Mouse (Mus musculus) liver, embryonic 13.5 days (tissue): ENCODE measurements around the gene Slamf1. TPM values are rescaled to one million over a fixed set of nuclear protein-coding genes. Genes with fewer than 3 reads are reported as not detected.
A peak's percentile ranks its signal among the peaks of the same experiment; 100 is the strongest.
"Not testable (repeated sequence)": the region's sequence is repeated elsewhere in the genome, so short reads cannot be mapped to it uniquely, and the experiment has no call there.

Experiments
- ATAC-seq: fragments of 200-750 bp; cut with Nextera tagmentation; 2 replicates; pipeline ENCODE4 v1.8.0; 2017; ENCODE audit warnings: low read depth, mild to moderate bottlenecking, moderate number of reproducible peaks, moderate library complexity
- DNase-seq: peaks from one replicate; pipeline ENCODE4 v3.0.0; 2022
- H3K27ac ChIP-seq: fragments of 300-500 bp; sonication (generic); 2 replicates; pipeline ENCODE4 v1.5.1; 2015; ENCODE audit warnings: moderate library complexity, mild to moderate bottlenecking, inconsistent platforms
- H3K27me3 ChIP-seq: fragments of 300-500 bp; sonication (generic); 2 replicates; pipeline ENCODE4 v1.6.1; 2015; ENCODE audit warnings: mild to moderate bottlenecking, inconsistent platforms
- H3K36me3 ChIP-seq: fragments of 300-500 bp; sonication (generic); 2 replicates; pipeline ENCODE4 v1.6.1; 2015; ENCODE audit warnings: mild to moderate bottlenecking, inconsistent platforms
- H3K4me1 ChIP-seq: fragments of 300-500 bp; sonication (generic); replicated peaks from 2 replicates; pipeline ENCODE4 v1.6.1; 2015; ENCODE audit warnings: inconsistent platforms
- H3K4me2 ChIP-seq: fragments of 300-500 bp; sonication (generic); 2 replicates; pipeline ENCODE4 v1.6.1; 2015; ENCODE audit warnings: inconsistent platforms, mild to moderate bottlenecking, moderate library complexity
- H3K4me3 ChIP-seq: fragments of 300-500 bp; sonication (generic); replicated peaks from 2 replicates; pipeline ENCODE4 v1.5.1; 2015; ENCODE audit warnings: mild to moderate bottlenecking, inconsistent platforms
- H3K9ac ChIP-seq: fragments of 300-500 bp; sonication (generic); 2 replicates; pipeline ENCODE4 v1.6.1; 2015; ENCODE audit warnings: mild to moderate bottlenecking, inconsistent platforms
- H3K9me3 ChIP-seq: fragments of 300-500 bp; sonication (generic); replicated peaks from 2 replicates; pipeline ENCODE4 v1.6.1; 2016; ENCODE audit warnings: inconsistent platforms
- WGBS: fragments of 180-500 bp; shearing (Covaris S2); methylation state at CpG from one replicate; pipeline ENCODE4 v1.1.7; 2015; ENCODE audit not compliant: insufficient replicate concordance; 5-methylcytosine and 5-hydroxymethylcytosine counted together
- polyA plus RNA-seq: library from polyadenylated mRNA; unstranded; fragments of >200 nt; fragmentation: Nextera tagmentation; extraction: Ambion mirVana; gene quantifications from 2 replicates; pipeline ENCODE4 v1.2.1, GENCODE M21; 2015

Slamf1 gene
- polyA plus RNA-seq, 1 experiment from 2014 or later = 2.4 TPM

GRCm38 (mm10) chr1:171777026-171777425 lies 10.1 kb downstream of the Slamf1 start:
- no peaks in the 10 kb centered on the region for H3K27me3 ChIP-seq
- peaks cover 7% of the 10 kb centered on the region for H3K4me1 ChIP-seq
- WGBS = 73% methylated on average over 7 of the region's 7 CpGs
- ATAC-seq = no peak
- H3K9me3 ChIP-seq = no peaks in the 10 kb centered on the region
- no peak for DNase-seq
- H3K4me3 ChIP-seq = no peak overlapping the region
- H3K27ac ChIP-seq = no peak overlapping the region
- H3K9ac ChIP-seq = no peak overlapping the region
- no peaks in the 10 kb centered on the region for H3K36me3 ChIP-seq
- H3K4me2 ChIP-seq = no peak overlapping the region

GRCm38 (mm10) chr1:171782287-171782915 lies 15.5 kb downstream of the Slamf1 start:
- Histone ChIP-seq H3K4me3 (no peak overlapping the region), H3K27ac (peak overlapping the region; percentile 71), H3K4me2 (peak overlapping the region; percentile 21; the same call in 1 of the 2 replicates), H3K36me3 (no peaks in the 10 kb centered on the region), H3K9ac (no peak overlapping the region), H3K27me3 (no peaks in the 10 kb centered on the region), H3K4me1 (peaks cover 16% of the 10 kb centered on the region), H3K9me3 (no peaks in the 10 kb centered on the region)
- peak; percentile 14 for DNase-seq
- WGBS = 65% methylated on average over 5 of the region's 5 CpGs
- ATAC-seq = peak; percentile 96

- no peak overlapping the region for H3K27ac ChIP-seq
- H3K9me3 ChIP-seq = no peaks in the 10 kb centered on the region
- ATAC-seq (no peak), DNase-seq (no peak)
- no peaks in the 10 kb centered on the region for H3K27me3 ChIP-seq
- no peaks in the 10 kb centered on the region for H3K36me3 ChIP-seq
- WGBS = 48% methylated on average over 1 of the region's 1 CpGs
- no peak overlapping the region for H3K4me2 ChIP-seq
- no peak overlapping the region for H3K4me3 ChIP-seq
- H3K9ac ChIP-seq = no peak overlapping the region
- peaks cover 32% of the 10 kb centered on the region for H3K4me1 ChIP-seq
These were observed 18.9 kb downstream of the Slamf1 start for GRCm38 (mm10) chr1:171785871-171786270.

GRCm38 (mm10) chr1:171787281-171788015 lies 20.5 kb downstream of the Slamf1 start:
- Histone ChIP-seq H3K4me3 (no peak overlapping the region), H3K9ac (no peak overlapping the region), H3K27me3 (no peaks in the 10 kb centered on the region), H3K4me1 (peaks cover 21% of the 10 kb centered on the region), H3K27ac (no peak overlapping the region), H3K9me3 (no peaks in the 10 kb centered on the region), H3K4me2 (no peak overlapping the region), H3K36me3 (no peaks in the 10 kb centered on the region)
- ATAC-seq (no peak), DNase-seq (no peak)
- WGBS = 43% methylated on average over 6 of the region's 6 CpGs

GRCm38 (mm10) chr1:171788461-171789283 lies 21.7 kb downstream of the Slamf1 start:
- peak overlapping the region; percentile 8; the same call in 1 of the 2 replicates for H3K4me2 ChIP-seq
- ATAC-seq = peak; percentile 36
- H3K36me3 ChIP-seq = no peaks in the 10 kb centered on the region
- no peak overlapping the region for H3K27ac ChIP-seq
- H3K9ac ChIP-seq = no peak overlapping the region
- H3K27me3 ChIP-seq = no peaks in the 10 kb centered on the region
- H3K9me3 ChIP-seq = no peaks in the 10 kb centered on the region
- 31% methylated on average over 12 of the region's 12 CpGs for WGBS
- H3K4me1 ChIP-seq = peaks cover 16% of the 10 kb centered on the region
- H3K4me3 ChIP-seq = no peak overlapping the region
- DNase-seq = no peak

- no peak overlapping the region for H3K4me3 ChIP-seq
- H3K4me2 ChIP-seq = no peak overlapping the region
- no peak overlapping the region for H3K9ac ChIP-seq
- ATAC-seq (no peak), DNase-seq (no peak)
- H3K36me3 ChIP-seq = no peaks in the 10 kb centered on the region
- WGBS = 55% methylated on average over 3 of the region's 3 CpGs
- no peaks in the 10 kb centered on the region for H3K27me3 ChIP-seq
- no peaks in the 10 kb centered on the region for H3K9me3 ChIP-seq
- no peak overlapping the region for H3K27ac ChIP-seq
- peaks cover 16% of the 10 kb centered on the region for H3K4me1 ChIP-seq
These were observed 22.5 kb downstream of the Slamf1 start for GRCm38 (mm10) chr1:171789407-171789806.

- H3K9ac ChIP-seq = no peak overlapping the region
- no peak for ATAC-seq
- 71% methylated on average over 3 of the region's 3 CpGs for WGBS
These were observed 24.6 kb downstream of the Slamf1 start for GRCm38 (mm10) chr1:171791491-171791890.

GRCm38 (mm10) chr1:171796185-171796584 lies 29.3 kb downstream of the Slamf1 start:
- DNase-seq (no peak), ATAC-seq (no peak)
- H3K9me3 ChIP-seq = no peaks in the 10 kb centered on the region
- H3K27ac ChIP-seq = no peak overlapping the region
- WGBS = 20% methylated on average over 2 of the region's 2 CpGs
- no peak overlapping the region for H3K9ac ChIP-seq
- peaks cover 12% of the 10 kb centered on the region for H3K4me1 ChIP-seq
- H3K4me3 ChIP-seq = no peak overlapping the region
- H3K27me3 ChIP-seq = no peaks in the 10 kb centered on the region
- no peak overlapping the region for H3K4me2 ChIP-seq
- H3K36me3 ChIP-seq = no peaks in the 10 kb centered on the region

More at GRCm38 (mm10) chr1:171791491-171791890, 24.6 kb downstream of the Slamf1 start:
- no peak overlapping the region for H3K4me3 ChIP-seq
- no peak overlapping the region for H3K27ac ChIP-seq
- no peak overlapping the region for H3K4me2 ChIP-seq
- no peaks in the 10 kb centered on the region for H3K9me3 ChIP-seq
- peaks cover 16% of the 10 kb centered on the region for H3K4me1 ChIP-seq
- no peak for DNase-seq
- no peaks in the 10 kb centered on the region for H3K27me3 ChIP-seq
- H3K36me3 ChIP-seq = no peaks in the 10 kb centered on the region

- DNase-seq = no peak
- Histone ChIP-seq H3K27ac (no peak overlapping the region), H3K27me3 (no peaks in the 10 kb centered on the region), H3K9me3 (no peaks in the 10 kb centered on the region), H3K9ac (no peak overlapping the region), H3K4me1 (peaks cover 12% of the 10 kb centered on the region), H3K4me3 (no peak overlapping the region), H3K4me2 (no peak overlapping the region), H3K36me3 (no peaks in the 10 kb centered on the region)
- ATAC-seq = no peak
- 5% methylated on average over 1 of the region's 1 CpGs for WGBS
These were observed 30.9 kb downstream of the Slamf1 start for GRCm38 (mm10) chr1:171797840-171798239.

- DNase-seq (no peak), ATAC-seq (no peak)
- H3K4me2 ChIP-seq = no peak overlapping the region
- no peaks in the 10 kb centered on the region for H3K27me3 ChIP-seq
- H3K9me3 ChIP-seq = no peaks in the 10 kb centered on the region
- WGBS = 29% methylated on average over 4 of the region's 4 CpGs
- no peak overlapping the region for H3K27ac ChIP-seq
- no peak overlapping the region for H3K4me3 ChIP-seq
- peaks cover 12% of the 10 kb centered on the region for H3K4me1 ChIP-seq
- no peaks in the 10 kb centered on the region for H3K36me3 ChIP-seq
- H3K9ac ChIP-seq = no peak overlapping the region
These were observed 32.7 kb downstream of the Slamf1 start for GRCm38 (mm10) chr1:171799648-171800047.

GRCm38 (mm10) chr1:171811048-171811447 lies 44.1 kb downstream of the Slamf1 start:
- H3K4me3 ChIP-seq, H3K27ac ChIP-seq, H3K9ac ChIP-seq, ATAC-seq, H3K9me3 ChIP-seq, H3K36me3 ChIP-seq, DNase-seq, H3K27me3 ChIP-seq, H3K4me2 ChIP-seq, H3K4me1 ChIP-seq: not testable (repeated sequence)
- 36% methylated on average over 1 of the region's 1 CpGs for WGBS
